14 mouse cellular contexts compared by ENCODE assay signal in the genomic region with DNA sequence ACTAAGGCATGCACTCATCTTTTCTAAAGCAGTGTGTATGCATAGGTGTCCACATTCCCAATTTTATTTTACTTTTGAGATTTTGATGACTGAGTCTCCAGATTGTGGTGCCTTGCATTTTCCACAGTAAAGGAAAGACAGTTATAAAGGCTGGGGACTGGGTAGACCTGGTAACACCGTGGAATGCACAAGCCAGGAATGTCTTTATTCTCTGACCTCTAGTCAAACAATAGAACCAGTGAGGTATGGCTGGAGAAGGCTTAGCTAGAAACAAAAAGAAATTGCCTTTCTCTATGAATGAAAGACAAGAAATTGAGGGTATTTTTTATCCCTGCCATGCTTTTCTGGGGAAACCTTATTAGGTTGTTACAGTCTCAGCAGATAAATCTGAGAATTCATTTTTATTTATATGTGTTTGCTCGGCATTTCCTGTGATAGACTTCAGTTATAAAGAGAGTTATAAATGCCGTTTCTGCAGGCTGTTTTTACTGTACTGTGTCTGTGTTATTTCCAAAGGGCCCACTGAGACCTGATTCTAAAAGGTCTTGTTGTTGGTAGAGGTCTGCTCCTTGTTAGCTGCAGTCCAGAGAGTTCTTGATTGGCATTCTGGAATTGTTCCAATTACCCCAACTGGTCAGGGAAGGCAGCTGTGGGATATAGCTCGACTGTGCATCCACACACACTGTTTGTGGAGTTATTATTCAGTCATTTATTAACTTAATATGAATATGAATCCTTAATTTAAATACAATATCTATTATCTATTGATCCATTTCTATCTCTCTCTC.
DNase-seq lines count a peak whose midpoint lies in the region; ATAC-seq lines count a peak whose summit lies in the region.
"Had no signal": no experiment of that assay in that cellular context is flagged by ENCODE, and none has a peak within 500 bp of the region (broad histone marks: within the 10 kb centered on the region; RNA-seq: fewer than 3 reads in every experiment).

No protein-coding gene starts in this region.

- 26% methylated on average over 4 of the region's 4 CpGs for whole genome bisulfite sequencing in hindbrain, embryonic 10.5 days
- 13% methylated on average over 4 of the region's 4 CpGs for WGBS in midbrain, embryonic 12.5 days

- no peak overlapping the region for H3K4me3 ChIP-seq in hindbrain, embryonic 10.5 days
- H3K4me3 ChIP-seq in midbrain, embryonic 12.5 days = no peak overlapping the region
- H3K4me3 ChIP-seq: heart, embryonic 10.5 days had no signal

- H3K9ac ChIP-seq in midbrain, embryonic 12.5 days (replicated peaks) = no peak overlapping the region
- H3K9ac ChIP-seq: lung, embryonic 14.5 days had no signal

- peak overlapping the region; percentile 56 for H3K27ac ChIP-seq in hindbrain, embryonic 10.5 days
- H3K27ac ChIP-seq in midbrain, embryonic 12.5 days (replicated peaks) = 0 out of 2 replicates have a peak overlapping the region, but pooled peaks have one; percentile 1
- H3K27ac ChIP-seq: heart, embryonic 10.5 days had no signal

- ATAC-seq in midbrain, embryonic 12.5 days (ENCODE audit: low FRiP score, low read depth) = peak; percentile 81

- H3K4me2 ChIP-seq in midbrain, embryonic 12.5 days (replicated peaks) = no peak overlapping the region
- H3K4me2 ChIP-seq: lung, embryonic 14.5 days had no signal

- intact Hi-C loops in heart, postnatal 25 days (cut with DNase I) = no loop called here

- no peaks in the 10 kb centered on the region for H3K9me3 ChIP-seq in hindbrain, embryonic 10.5 days
- no peaks in the 10 kb centered on the region for H3K9me3 ChIP-seq in midbrain, embryonic 12.5 days
- H3K9me3 ChIP-seq: heart, embryonic 10.5 days had no signal

- no peaks in the 10 kb centered on the region for H3K27me3 ChIP-seq in hindbrain, embryonic 10.5 days (ENCODE audit: insufficient read depth, poor library complexity, severe bottlenecking)
- no peaks in the 10 kb centered on the region for H3K27me3 ChIP-seq in midbrain, embryonic 12.5 days

- DNase-seq in Muller cell, postnatal 12 days (ENCODE audit: inconsistent ontology term) = peak; percentile 40
- peak; percentile 22 for DNase-seq in embryo, embryonic 9.5 days (ENCODE audit: extremely low spot score)
- no peak for DNase-seq in hindbrain, embryonic 10.5 days (ENCODE audit: low spot score)
- no peak for DNase-seq in urinary bladder, postnatal 4 days (ENCODE audit: low spot score in 2 of 2)
- no peak for DNase-seq in frontal cortex, postnatal 36 days (ENCODE audit: low spot score in 2 of 2)
- DNase-seq in frontal cortex, postnatal 14 days (ENCODE audit: low spot score in 2 of 2) = no peak
- no peak for DNase-seq in heart, postnatal 25 days (ENCODE audit: low spot score)
- DNase-seq: B cell, adult 2 months; cerebellum, adult 18-20 months; heart, postnatal 4 days; layer of hippocampus, postnatal 36 days; lung, embryonic 14.5 days had no signal

- H3K36me3 ChIP-seq in hindbrain, embryonic 10.5 days = no peaks in the 10 kb centered on the region
- no peaks in the 10 kb centered on the region for H3K36me3 ChIP-seq in midbrain, embryonic 12.5 days
- H3K36me3 ChIP-seq: heart, embryonic 10.5 days had no signal

- peaks cover 14% of the 10 kb centered on the region for H3K4me1 ChIP-seq in hindbrain, embryonic 10.5 days (replicated peaks)
- H3K4me1 ChIP-seq in midbrain, embryonic 12.5 days = peaks cover 7% of the 10 kb centered on the region; the same call in 1 of the 2 replicates
- H3K4me1 ChIP-seq: heart, embryonic 10.5 days had no signal

Comparison
In these comparisons a context has a peak if more than half of its experiments do, and no peak if none do; other contexts are left out.
1. DNase-seq: peak in Muller cell, postnatal 12 days (single experiment) and embryo, embryonic 9.5 days (single experiment); none in hindbrain, embryonic 10.5 days (single experiment), urinary bladder, postnatal 4 days (0 of 2), frontal cortex, postnatal 36 days (0 of 2), frontal cortex, postnatal 14 days (0 of 2) and heart, postnatal 25 days (single experiment).